Mouse (Mus musculus): ENCODE results near the gene Ldhd. TPM values are rescaled to one million over a fixed set of nuclear protein-coding genes. Genes with fewer than 3 reads are reported as not detected.

Gene Ldhd
- total and polyA plus RNA-seq, 3 experiments: 0.04 TPM; not detected in 2

- Histone ChIP-seq H3K27ac (ENCODE audit: control insufficient read depth, low read depth, low read length) (peak overlapping the region; percentile 88), H3K9ac (ENCODE audit: control insufficient read depth, low read depth, low read length, poor library complexity, severe bottlenecking) (peak overlapping the region; percentile 58), H3K9me3 (replicated peaks; ENCODE audit: insufficient read depth, low read length) (no peaks in the 10 kb centered on the region), H3K4me1 (ENCODE audit: control insufficient read depth in 1 of 2, insufficient read depth in 2 of 2, low read length in 2 of 2) (peaks cover 31 to 37% of the 10 kb centered on the region in 2 experiments), H3K36me3 (ENCODE audit: control insufficient read depth in 1 of 2, insufficient read depth in 2 of 2, low read length in 2 of 2) (peaks cover 0 to 31% of the 10 kb centered on the region in 2 experiments; a peak in 2 of 4 replicates), H3K4me3 (ENCODE audit: control insufficient read depth in 1 of 2, insufficient read depth in 1 of 2, low read depth in 2 of 2, low read length in 2 of 2) (peak overlapping the region; percentile 22 to 47), H3K27me3 (ENCODE audit: control insufficient read depth in 1 of 2, insufficient read depth in 2 of 2, low read length in 2 of 2) (no peaks in the 10 kb centered on the region), H3K79me2 (ENCODE audit: control insufficient read depth, insufficient read depth, low read length, poor library complexity) (peaks cover 7% of the 10 kb centered on the region)
- peak; percentile 96 for DNase-seq (ENCODE audit: low read depth, low spot score)
- TF ChIP-seq ETS1 (IDR thresholded peaks at IDR 0.05; ENCODE audit: low read depth, low read length): peak; percentile 92
- TF ChIP-seq CHD1 (IDR thresholded peaks at IDR 0.05; ENCODE audit: low read depth, low read length): peak; percentile 96
- TF ChIP-seq TCF12 (IDR thresholded peaks at IDR 0.05; ENCODE audit: low read depth, low read length): peak; percentile 90
- TF ChIP-seq ZNF384 (IDR thresholded peaks at IDR 0.05; ENCODE audit: low read depth, low read length): 0 out of 2 replicates have a peak, but pooled peaks have one; percentile 7
- no peak; the same call in 1 of the 2 replicates for TF ChIP-seq RAD21 (IDR thresholded peaks at IDR 0.05; ENCODE audit: low read depth, low read length)
- TF ChIP-seq TBP (IDR thresholded peaks at IDR 0.05; ENCODE audit: low read depth, low read length): peak; percentile 44; the same call in 1 of the 2 replicates
- TF ChIP-seq ZC3H11A (IDR thresholded peaks at IDR 0.05; ENCODE audit: low read depth, low read length): no peak
- TF ChIP-seq ZKSCAN1 (IDR thresholded peaks at IDR 0.05; ENCODE audit: low read depth, low read length): no peak
- peak; percentile 72 for TF ChIP-seq RCOR1 (IDR thresholded peaks at IDR 0.05; ENCODE audit: low read depth, low read length)
- peak in 1 of 2 experiments; percentile 60; a peak in 1 of 4 replicates for TF ChIP-seq POLR2A (IDR thresholded peaks at IDR 0.05; ENCODE audit: control insufficient read depth in 1 of 2, insufficient read depth in 1 of 2, low read depth in 1 of 2, low read length in 2 of 2, poor library complexity in 1 of 2)
- no peak for TF ChIP-seq SMC3 (IDR thresholded peaks at IDR 0.05; ENCODE audit: low read depth, low read length)
- peak; percentile 92 for TF ChIP-seq GATA1 (IDR thresholded peaks at IDR 0.05; ENCODE audit: low read depth, low read length)
- TF ChIP-seq MYC (IDR thresholded peaks at IDR 0.05; ENCODE audit: low read depth, low read length): peak; percentile 76
- peak; percentile 33; the same call in 1 of the 2 replicates for TF ChIP-seq JUND (IDR thresholded peaks at IDR 0.05; ENCODE audit: low read depth, low read length)
- no peak; the same call in 1 of the 2 replicates for TF ChIP-seq CHD2 (IDR thresholded peaks at IDR 0.05; ENCODE audit: low read length)
- TF ChIP-seq NELFE (IDR thresholded peaks at IDR 0.05; ENCODE audit: low read depth, low read length): peak; percentile 61
- peak; percentile 89 for TF ChIP-seq MXI1 (IDR thresholded peaks at IDR 0.05; ENCODE audit: low read depth, low read length)
- TF ChIP-seq BHLHE40 (IDR thresholded peaks at IDR 0.05; ENCODE audit: borderline replicate concordance, low read depth, low read length): peak; percentile 97
- peak; percentile 88 for TF ChIP-seq MAX (IDR thresholded peaks at IDR 0.05; ENCODE audit: low read length)
- peak; percentile 96 for TF ChIP-seq MYB (IDR thresholded peaks at IDR 0.05; ENCODE audit: low read depth, low read length)
- peak; percentile 85 to 97 for TF ChIP-seq EP300 (IDR thresholded peaks at IDR 0.05; ENCODE audit: low read depth in 1 of 2, low read length in 2 of 2)
- TF ChIP-seq E2F4 (IDR thresholded peaks at IDR 0.05; ENCODE audit: borderline replicate concordance, low read depth, low read length): peak; percentile 67; the same call in 1 of the 2 replicates
- peak; percentile 94 for TF ChIP-seq SIN3A (IDR thresholded peaks at IDR 0.05; ENCODE audit: low read length)
- peak; percentile 8; the same call in 1 of the 2 replicates for TF ChIP-seq KAT2A (conservative IDR thresholded peaks at IDR 0.05; ENCODE audit: low read depth, low read length)
- TF ChIP-seq MAZ (IDR thresholded peaks at IDR 0.05; ENCODE audit: low read depth, low read length): peak; percentile 72; the same call in 1 of the 2 replicates
- no peak for TF ChIP-seq POLR2AphosphoS5 (IDR thresholded peaks at IDR 0.05; ENCODE audit: borderline replicate concordance, low read depth, low read length)
- 0 out of 2 replicates have a peak, but pooled peaks have one; percentile 44 for TF ChIP-seq POLR2AphosphoS2 (IDR thresholded peaks at IDR 0.05; ENCODE audit: low read length)
- no peak for TF ChIP-seq MAFK (IDR thresholded peaks at IDR 0.05; ENCODE audit: borderline replicate concordance, low read depth, low read length)
- peak; percentile 26; the same call in 1 of the 2 replicates for TF ChIP-seq USF1 (IDR thresholded peaks at IDR 0.05; ENCODE audit: low read depth, low read length)
- TF ChIP-seq MEF2A (IDR thresholded peaks at IDR 0.05; ENCODE audit: extremely low read depth, insufficient replicate concordance, low read depth, low read length, poor library complexity, severe bottlenecking): 0 out of 2 replicates have a peak, but pooled peaks have one; percentile 73
- TF ChIP-seq USF2 (IDR thresholded peaks at IDR 0.05; ENCODE audit: borderline replicate concordance in 1 of 2, insufficient read depth in 1 of 2, low read depth in 1 of 2, low read length in 2 of 2): no peak
- TF ChIP-seq NRF1 (IDR thresholded peaks at IDR 0.05; ENCODE audit: insufficient read depth, low read depth, low read length, poor library complexity, severe bottlenecking): peak; percentile 65
- TF ChIP-seq ZMIZ1 (IDR thresholded peaks at IDR 0.05; ENCODE audit: low read depth, low read length): peak; percentile 24
- peak; percentile 66; the same call in 1 of the 2 replicates for TF ChIP-seq HCFC1 (IDR thresholded peaks at IDR 0.05; ENCODE audit: low read depth, low read length)
- no peak for TF ChIP-seq CTCF (IDR thresholded peaks at IDR 0.05 in 2 of 3, conservative IDR thresholded peaks at IDR 0.05 in 1 of 3; ENCODE audit: control insufficient read depth in 1 of 3, insufficient read depth in 1 of 3, low read depth in 2 of 3, low read length in 3 of 3, poor library complexity in 1 of 3, severe bottlenecking in 1 of 3)
Measured at GRCm38 (mm10) chr8:111595712-111596484, 34.3 kb downstream of the Ldhd start.

Data from MEL (cell line).